In the genomic region with DNA sequence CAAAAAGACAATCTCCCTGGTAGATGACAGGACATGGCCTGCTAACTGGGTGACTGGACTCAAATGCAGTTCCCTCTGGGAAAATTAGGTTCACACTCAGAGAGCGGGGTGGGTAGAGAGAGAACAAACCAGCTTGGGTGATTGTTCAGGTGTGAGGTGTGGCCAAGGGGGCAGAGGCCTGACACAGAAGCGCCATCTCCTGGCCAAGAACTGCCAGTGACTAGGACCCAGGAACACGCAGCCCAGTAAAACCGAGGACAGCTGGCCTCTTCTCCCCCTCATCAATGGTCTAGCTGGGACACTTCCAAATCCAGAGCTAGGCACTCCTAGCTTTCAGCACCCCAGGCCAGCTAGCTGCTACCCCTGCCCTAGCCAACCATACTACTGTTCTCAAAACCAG, we compare ENCODE assay signal across 8 mouse cellular contexts. TPM values are rescaled to one million over a fixed set of nuclear protein-coding genes. Genes with fewer than 3 reads are reported as not detected.
DNase-seq lines count a peak whose midpoint lies in the region; ATAC-seq and TF ChIP-seq lines count a peak whose summit lies in the region.

No protein-coding gene starts in this region.

- H3K36me3 ChIP-seq in heart, postnatal 0 days (replicated peaks; ENCODE audit: control insufficient read depth, insufficient read depth, low read length), result no peaks in the 10 kb centered on the region
- H3K36me3 ChIP-seq in limb, embryonic 10.5 days, result no peaks in the 10 kb centered on the region

- H3K4me1 ChIP-seq in heart, postnatal 0 days (ENCODE audit: control insufficient read depth, insufficient read depth), result peaks cover 6% of the 10 kb centered on the region
- H3K4me1 ChIP-seq in limb, embryonic 10.5 days, result peaks cover 9% of the 10 kb centered on the region

- H3K27ac ChIP-seq in heart, postnatal 0 days (ENCODE audit: low read depth), result no peak overlapping the region
- no peak overlapping the region for H3K27ac ChIP-seq in limb, embryonic 10.5 days

- H3K9ac ChIP-seq in heart, postnatal 0 days (replicated peaks; ENCODE audit: low read depth, low read length), result no peak overlapping the region

- DNase-seq in heart, postnatal 0 days (ENCODE audit: low spot score), result peak; percentile 39
- DNase-seq in heart, adult 11 months, result no peak
- DNase-seq in 416B (ENCODE audit: low read depth), result peak; percentile 23
- peak; percentile 21 for DNase-seq in NIH3T3 (ENCODE audit: low read depth)
- peak; percentile 53 for DNase-seq in limb, embryonic 10.5 days (ENCODE audit: low spot score)
- DNase-seq in retina, postnatal 1 day, result peak; percentile 49
- DNase-seq in spleen, adult 18-20 months, result no peak

- 3% methylated on average over 4 of the region's 4 CpGs for WGBS in heart, postnatal 0 days
- 7% methylated on average over 4 of the region's 4 CpGs for WGBS in limb, embryonic 10.5 days

- peaks cover 29% of the 10 kb centered on the region for H3K27me3 ChIP-seq in heart, postnatal 0 days (ENCODE audit: control insufficient read depth, insufficient read depth, low read length)
- peaks cover 56% of the 10 kb centered on the region for H3K27me3 ChIP-seq in limb, embryonic 10.5 days (ENCODE audit: low read depth, poor library complexity, severe bottlenecking)

- no peak overlapping the region for H3K4me3 ChIP-seq in heart, postnatal 0 days (ENCODE audit: low read depth, low read length)
- H3K4me3 ChIP-seq in limb, embryonic 10.5 days, result no peak overlapping the region

- TF ChIP-seq CTCF in heart, postnatal 0 days (IDR thresholded peaks at IDR 0.05; ENCODE audit: low read depth), result peak; percentile 85

- peak; percentile 60; the same call in 1 of the 2 replicates for ATAC-seq in heart, postnatal 0 days (ENCODE audit: insufficient read depth, low read depth)
- peak; percentile 69 for ATAC-seq in granulocyte monocyte progenitor cell, adult 5-6 weeks (replicated peaks; ENCODE audit: poor library complexity, severe bottlenecking)

- H3K9me3 ChIP-seq in heart, postnatal 0 days (replicated peaks; ENCODE audit: control insufficient read depth, low read length), result no peaks in the 10 kb centered on the region
- H3K9me3 ChIP-seq in limb, embryonic 10.5 days (replicated peaks), result no peaks in the 10 kb centered on the region

- no peak for TF ChIP-seq EP300 in heart, postnatal 0 days (IDR thresholded peaks at IDR 0.05; ENCODE audit: low read depth)

- H3K4me2 ChIP-seq in heart, postnatal 0 days (ENCODE audit: low read depth, low read length), result no peak overlapping the region

RNA-seq across cellular contexts. Expression of a gene that starts 5.4 kb away (rescaled TPM):
- total RNA-seq in heart, postnatal 0 days (2014; rRNA removed; ENCODE audit: low replicate concordance), result not detected in 2 replicates
- polyA plus RNA-seq in heart, postnatal 0 days (2015; fragmentation: Nextera tagmentation; extraction: Ambion mirVana), result 0.05 TPM in 2 replicates
- total RNA-seq in granulocyte monocyte progenitor cell, adult 5-6 weeks (2014; fragmentation: Nextera tagmentation), result not detected in 2 replicates
- not detected in 2 replicates for total RNA-seq in granulocyte monocyte progenitor cell, adult 5-6 weeks (2017)
- 0.09 and 0.13 TPM in 2 replicates for polyA plus RNA-seq in limb, embryonic 10.5 days (2016; fragmentation: Nextera tagmentation; extraction: Ambion mirVana)

RNA-seq across cellular contexts. Expression of a gene that starts 25.0 kb away (rescaled TPM):
- 148 and 161 TPM in 2 replicates for total RNA-seq in heart, postnatal 0 days (2014; rRNA removed; ENCODE audit: low replicate concordance)
- 188 and 201 TPM in 2 replicates for polyA plus RNA-seq in heart, postnatal 0 days (2015; fragmentation: Nextera tagmentation; extraction: Ambion mirVana)
- total RNA-seq in granulocyte monocyte progenitor cell, adult 5-6 weeks (2014; fragmentation: Nextera tagmentation), result not detected in 2 replicates
- not detected in 2 replicates for total RNA-seq in granulocyte monocyte progenitor cell, adult 5-6 weeks (2017)
- 0.16 TPM in 1 of 2 replicates, not detected in the other for polyA plus RNA-seq in limb, embryonic 10.5 days (2016; fragmentation: Nextera tagmentation; extraction: Ambion mirVana)

Comparison
In these comparisons a context has a peak if more than half of its experiments do, and no peak if none do; other contexts are left out.
1. DNase-seq: peak in heart, postnatal 0 days (single experiment), 416B (single experiment), NIH3T3 (single experiment), limb, embryonic 10.5 days (single experiment) and retina, postnatal 1 day (single experiment); none in heart, adult 11 months (single experiment) and spleen, adult 18-20 months (0 of 2).
2. RNA of a gene that starts 25.0 kb away (total RNA-seq): 148 to 161 TPM in heart, postnatal 0 days; not detected in granulocyte monocyte progenitor cell, adult 5-6 weeks; every median in the first group is over 100 times any median in the second.